Mouse (Mus musculus) thymus, adult 2 months (tissue): ENCODE results near the gene Rbfox2.

ENCODE experiments used
- CTCF ChIP-seq: fragments of 200-500 bp; IDR thresholded peaks from 2 replicates; pipeline ENCODE4 v1.5.1; 2012; ENCODE audit warnings: mild to moderate bottlenecking, control low read depth, low read length, moderate library complexity, borderline replicate concordance; ENCODE audit not compliant: control insufficient read depth, poor library complexity, insufficient read depth; ENCODE audit errors: extremely low read depth
- POLR2A ChIP-seq: fragments of 200-500 bp; IDR thresholded peaks from 2 replicates; pipeline ENCODE4 v1.6.1; 2012; ENCODE audit warnings: mild to moderate bottlenecking, low read length, control low read depth, moderate library complexity; ENCODE audit not compliant: control insufficient read depth, poor library complexity, insufficient read depth; ENCODE audit errors: extremely low read depth

- no peak for TF ChIP-seq POLR2A
- TF ChIP-seq CTCF: no peak
These were observed 202.2 kb downstream of the Rbfox2 start for GRCm38 (mm10) chr15:77104349-77105158.
